Mouse (Mus musculus): ENCODE results near the gene Mfn2.

- TF ChIP-seq POLR2A (IDR thresholded peaks at IDR 0.05; ENCODE audit: low read depth, low read length) (no peak), CTCF (conservative IDR thresholded peaks at IDR 0.05 in 1 of 2, IDR thresholded peaks at IDR 0.05 in 1 of 2; ENCODE audit: low read depth in 2 of 2, low read length in 2 of 2) (no peak), EP300 (IDR thresholded peaks at IDR 0.05; ENCODE audit: low read length) (no peak), ZMIZ1 (IDR thresholded peaks at IDR 0.05; ENCODE audit: low read depth, low read length) (no peak), E2F4 (IDR thresholded peaks at IDR 0.05; ENCODE audit: insufficient replicate concordance, low read depth, low read length) (no peak), NRF1 (IDR thresholded peaks at IDR 0.05; ENCODE audit: low read depth, low read length) (no peak), MYC (IDR thresholded peaks at IDR 0.05; ENCODE audit: low read depth, low read length) (no peak), CHD2 (IDR thresholded peaks at IDR 0.05; ENCODE audit: low read length) (no peak), JUND (conservative IDR thresholded peaks at IDR 0.05; ENCODE audit: low read depth, low read length) (no peak), ETS1 (conservative IDR thresholded peaks at IDR 0.05; ENCODE audit: low read depth, low read length) (no peak), USF2 (conservative IDR thresholded peaks at IDR 0.05; ENCODE audit: low read depth, low read length) (no peak), IRF4 (IDR thresholded peaks at IDR 0.05; ENCODE audit: low read depth, low read length) (no peak), ZNF384 (IDR thresholded peaks at IDR 0.05; ENCODE audit: low read depth, low read length) (no peak), ZKSCAN1 (IDR thresholded peaks at IDR 0.05; ENCODE audit: borderline replicate concordance, low read depth, low read length) (no peak)
These were observed 30.1 kb upstream of the Mfn2 start for GRCm38 (mm10) chr4:147934611-147935010.

Data from CH12.LX (cell line).